Mouse (Mus musculus) NIH3T3 (cell line): ENCODE data around the gene Abcd3.
A peak's percentile ranks its signal among the peaks of the same experiment; 100 is the strongest.
"Not testable (repeated sequence)": the region's sequence is repeated elsewhere in the genome, so short reads cannot be mapped to it uniquely, and the experiment has no call there.

Experiments
- DNase-seq: peaks from one replicate; pipeline ENCODE4 v3.0.0-alpha.2; 2012; ENCODE audit warnings: low read depth

Gene Abcd3

GRCm38 (mm10) chr3:121818736-121819396 lies 3.8 kb upstream of the Abcd3 start:
- no peak for DNase-seq

- peak; percentile 66 for DNase-seq
Measured at GRCm38 (mm10) chr3:121815549-121816235, 590 bp upstream of the Abcd3 start.

DNA sequence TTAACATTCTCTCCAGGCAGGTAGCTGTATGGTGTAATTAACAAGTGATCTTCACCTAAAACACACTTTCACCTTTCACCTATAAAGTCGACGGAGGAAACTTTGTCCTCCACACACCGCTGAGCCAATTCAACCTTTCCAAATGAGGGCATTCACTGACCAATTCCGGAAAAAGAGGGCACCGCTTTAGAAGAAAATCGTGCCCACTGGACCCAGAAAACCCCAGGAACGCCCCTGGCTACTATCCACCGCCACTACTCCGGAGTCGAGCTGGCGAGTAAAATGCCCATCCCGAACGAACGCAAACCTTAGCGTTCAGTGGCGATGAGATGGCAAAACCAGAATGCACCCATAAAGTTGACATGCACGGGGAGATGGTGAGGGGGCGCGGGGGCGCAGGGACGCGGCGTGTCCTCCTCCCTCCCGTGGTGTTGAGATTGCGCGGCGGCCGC lies 663 bp downstream of the Abcd3 start:
- peak; percentile 16 for DNase-seq

DNA sequence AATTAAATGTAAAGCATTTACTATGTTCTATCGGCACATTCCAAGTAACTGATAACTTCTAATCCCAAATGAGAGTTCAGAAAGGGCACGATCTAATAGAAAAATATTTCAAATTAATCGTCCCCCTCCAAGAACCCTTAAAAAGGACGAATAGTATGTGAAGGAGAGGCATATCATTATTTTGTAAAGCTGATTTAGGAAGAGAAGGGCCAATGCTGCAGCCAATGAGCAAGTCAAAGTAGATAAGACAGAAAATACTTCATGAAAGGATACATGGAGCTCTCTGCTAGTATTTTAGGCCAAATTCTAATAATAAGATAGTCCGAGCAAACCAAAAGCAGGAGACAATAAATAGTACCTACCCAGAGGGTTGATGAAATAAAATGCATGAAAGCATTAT lies 1.3 kb downstream of the Abcd3 start:
- DNase-seq = no peak

- DNase-seq = no peak
Measured at GRCm38 (mm10) chr3:121808246-121808645, 6.9 kb downstream of the Abcd3 start.

DNA sequence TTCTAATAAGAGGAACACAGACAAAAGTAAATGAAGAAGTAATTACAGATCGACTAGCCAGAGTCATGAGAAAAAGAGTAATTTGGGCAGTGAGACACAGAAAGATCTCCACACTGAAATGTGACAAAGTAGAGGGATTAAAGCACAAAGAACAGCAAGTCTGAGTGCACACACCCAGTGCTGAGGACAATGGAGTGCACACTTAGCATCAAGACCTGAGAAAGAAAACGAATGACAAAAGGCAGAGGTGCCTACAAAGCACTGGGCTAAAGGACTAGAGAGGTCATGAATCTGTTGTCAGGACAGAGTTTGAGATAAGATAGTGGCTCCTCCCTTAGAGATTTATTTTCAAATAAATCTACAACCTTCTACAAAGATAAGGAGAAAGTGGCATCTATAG lies 20.9 kb downstream of the Abcd3 start:
- DNase-seq = no peak

DNA sequence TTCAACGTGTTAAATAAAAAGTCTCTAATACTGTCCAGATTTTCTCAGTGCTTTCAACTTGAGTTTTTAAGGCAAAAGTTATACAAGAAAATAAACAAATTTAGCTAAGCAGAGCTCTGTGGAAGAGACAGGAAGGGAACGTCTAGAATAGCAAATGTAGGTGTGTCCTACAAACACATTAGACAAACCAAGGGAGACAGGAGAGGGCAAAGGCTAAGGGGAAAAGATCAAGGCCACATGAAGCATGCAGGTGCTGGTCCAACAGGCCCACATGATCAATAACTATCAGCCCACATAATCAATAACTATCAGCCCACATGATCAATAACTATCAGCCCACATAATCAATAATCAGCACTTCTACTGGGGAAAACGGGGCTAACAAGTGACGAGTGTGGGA lies 22.9 kb downstream of the Abcd3 start:
- no peak for DNase-seq

GRCm38 (mm10) chr3:121790442-121790841 lies 24.7 kb downstream of the Abcd3 start:
- DNase-seq = no peak

DNA sequence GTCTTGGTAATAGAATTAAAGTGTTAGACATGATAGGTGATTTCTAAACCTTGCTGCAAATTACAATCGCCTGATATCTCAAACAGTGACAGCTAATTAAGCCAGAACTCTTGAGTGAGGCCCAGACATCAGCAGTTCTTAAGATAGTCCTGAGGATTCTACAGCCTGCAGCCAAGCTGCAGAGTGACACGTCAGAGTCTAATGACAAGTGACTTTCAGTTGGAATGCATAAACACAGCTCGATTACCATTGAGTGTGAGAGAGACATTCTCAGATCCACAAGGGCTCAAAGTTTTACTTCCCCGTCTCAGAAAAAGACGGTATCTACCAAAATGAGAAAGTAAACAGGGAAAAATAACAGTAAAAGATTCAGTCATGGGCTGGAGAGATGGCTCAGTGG lies 25.3 kb downstream of the Abcd3 start:
- no peak for DNase-seq

- no peak for DNase-seq
Measured at GRCm38 (mm10) chr3:121783020-121783419, 32.1 kb downstream of the Abcd3 start.

GRCm38 (mm10) chr3:121777943-121778342 lies 37.2 kb downstream of the Abcd3 start:
- peak; percentile 83 for DNase-seq

GRCm38 (mm10) chr3:121773336-121773735 lies 41.8 kb downstream of the Abcd3 start:
- not testable (repeated sequence) for DNase-seq

GRCm38 (mm10) chr3:121768770-121769169 lies 46.3 kb downstream of the Abcd3 start:
- peak; percentile 48 for DNase-seq

DNA sequence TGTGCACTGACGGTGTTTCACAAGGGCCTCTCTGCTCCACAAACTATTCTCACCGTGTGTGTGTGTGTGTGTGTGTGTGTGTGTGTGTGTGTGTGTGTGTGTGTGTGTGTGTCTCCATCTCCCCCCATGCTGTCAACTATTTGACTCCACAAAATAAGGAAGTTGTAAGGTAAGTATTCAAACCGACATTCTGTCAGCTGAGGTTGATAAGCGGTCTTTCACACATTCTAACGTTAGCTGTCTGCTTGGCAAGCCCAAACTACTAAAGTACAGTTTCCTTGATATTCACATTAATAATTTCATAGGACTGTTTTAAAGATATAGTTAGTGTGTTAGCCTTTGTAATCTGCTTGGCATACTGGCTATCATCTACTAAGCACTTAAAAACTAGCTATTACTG lies 48.3 kb downstream of the Abcd3 start:
- DNase-seq = no peak

DNA sequence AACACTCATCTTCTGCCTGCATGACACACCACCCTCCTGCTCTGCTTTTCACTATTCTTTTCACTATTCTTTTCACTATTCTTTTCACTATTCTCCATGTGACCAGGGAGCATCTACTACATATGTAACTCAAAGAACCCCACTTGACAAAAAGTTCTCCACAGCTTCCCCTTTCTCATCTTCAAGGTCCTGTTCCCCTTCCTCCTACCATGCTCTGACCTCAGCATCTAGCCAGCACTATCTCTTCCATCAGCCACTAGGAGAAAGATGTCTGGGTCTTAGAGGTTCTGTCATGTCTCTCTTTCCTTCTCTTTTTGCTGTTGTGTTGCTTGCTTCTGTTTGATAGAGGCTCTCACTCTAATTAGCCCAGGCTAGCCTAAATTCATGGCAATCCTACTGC lies 49.1 kb downstream of the Abcd3 start:
- DNase-seq = no peak

DNA sequence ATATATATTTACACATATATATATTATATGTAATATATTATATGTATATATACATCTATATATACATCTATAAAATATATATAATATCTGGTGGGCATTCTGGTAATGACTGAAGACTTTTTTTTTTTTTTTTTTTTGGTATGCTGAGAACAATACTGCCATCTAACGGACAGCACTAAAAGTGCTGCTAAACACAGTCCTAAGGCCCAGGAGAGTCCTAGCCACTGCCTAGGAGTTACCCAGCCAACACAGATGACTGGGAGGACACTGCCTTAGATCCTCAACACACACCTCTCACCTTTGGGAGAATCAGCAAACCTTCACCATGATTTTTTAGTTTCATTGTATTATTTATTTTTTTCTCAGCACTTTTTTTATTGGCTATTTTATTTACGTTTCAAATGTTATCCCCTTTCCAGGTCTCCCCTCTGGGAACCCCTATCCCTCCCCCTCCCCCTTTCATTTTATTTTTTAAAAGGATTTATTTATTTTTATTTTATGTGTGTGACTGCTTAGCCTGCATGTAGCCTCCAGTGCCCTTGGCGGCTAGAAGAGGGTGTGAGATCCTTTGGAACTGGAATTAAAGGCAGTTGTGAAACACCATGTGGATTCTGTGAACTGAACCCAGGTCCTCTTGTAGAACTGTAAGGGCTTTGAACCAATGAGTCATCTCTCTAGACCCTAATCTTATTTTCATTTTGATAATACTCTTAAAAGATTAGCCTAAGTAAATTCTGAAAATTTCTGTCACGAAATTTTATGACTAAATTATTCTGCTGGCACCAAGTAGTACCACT lies 52.8 kb downstream of the Abcd3 start:
- DNase-seq = peak; percentile 68

GRCm38 (mm10) chr3:121758373-121758772 lies 56.7 kb downstream of the Abcd3 start:
- DNase-seq = no peak

DNA sequence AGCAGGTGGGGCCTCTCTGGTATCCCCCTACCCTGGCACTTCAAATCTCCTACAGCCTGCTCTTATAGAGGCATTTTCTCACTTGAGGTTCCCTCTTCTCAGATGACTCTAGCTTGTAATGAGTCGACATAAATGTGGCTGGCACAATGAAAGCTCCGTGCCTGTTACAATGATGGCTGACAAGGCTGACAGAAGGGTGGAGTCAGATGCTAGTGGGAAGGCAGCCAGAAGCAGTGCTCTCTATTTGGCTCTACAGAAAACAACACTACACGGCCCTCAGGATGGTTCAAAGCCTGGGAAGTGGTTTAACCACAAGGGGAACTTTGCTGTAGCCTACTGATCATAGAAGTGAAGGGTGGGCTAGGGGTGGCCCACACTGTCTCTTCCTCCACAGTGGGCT lies 60.0 kb downstream of the Abcd3 start:
- peak; percentile 64 for DNase-seq

GRCm38 (mm10) chr3:121754319-121755090 lies 60.6 kb downstream of the Abcd3 start:
- DNase-seq = not testable (repeated sequence)

- peak; percentile 1 for DNase-seq
Measured at GRCm38 (mm10) chr3:121741186-121741848, 73.8 kb downstream of the Abcd3 start.

DNA sequence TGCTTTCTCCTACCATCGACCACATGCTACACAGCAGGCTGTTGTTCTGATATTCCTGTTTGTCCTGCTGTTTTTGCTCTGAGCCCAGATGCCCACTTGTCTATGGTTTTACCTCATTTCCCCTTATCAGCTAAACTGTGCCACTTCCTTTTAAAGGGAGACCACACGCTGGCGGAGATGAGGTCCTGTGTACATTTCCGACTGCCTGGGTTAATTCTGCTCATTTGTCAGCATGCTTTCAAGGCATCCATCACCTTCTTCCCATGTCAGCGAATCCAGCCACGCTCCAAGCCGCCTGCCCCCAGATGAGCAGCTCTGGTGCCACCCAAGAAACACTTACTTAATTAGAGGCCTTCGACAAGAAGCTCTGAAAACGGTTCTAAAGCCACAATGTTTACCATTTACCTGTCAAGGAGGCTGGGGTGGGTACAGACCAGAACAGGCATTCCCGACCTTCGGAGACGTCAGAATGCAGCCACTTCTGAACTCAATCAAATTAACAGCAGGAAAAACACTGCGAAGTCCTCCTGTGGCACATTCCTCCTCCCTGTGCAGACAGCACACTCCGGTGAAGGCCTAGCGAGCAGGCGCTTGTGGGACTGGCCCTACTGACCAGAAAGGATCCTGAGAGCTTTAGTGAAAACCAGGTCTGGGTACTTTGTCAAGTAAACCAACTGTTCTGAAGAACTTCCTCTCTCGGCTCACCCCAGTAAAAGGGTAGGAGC lies 75.5 kb downstream of the Abcd3 start:
- peak; percentile 2 for DNase-seq
